Mouse (Mus musculus) bone marrow macrophage, adult 2 months (primary cell): ENCODE results near the gene Cend1.

Source experiments
- CTCF ChIP-seq: IDR thresholded peaks from 2 replicates; pipeline ENCODE4 v1.5.1; 2012; ENCODE audit warnings: low read depth, mild to moderate bottlenecking, low read length, moderate library complexity
- POLR2A ChIP-seq: IDR thresholded peaks from 2 replicates; pipeline ENCODE4 v1.6.1; 2012; ENCODE audit warnings: mild to moderate bottlenecking, low read depth, low read length, borderline replicate concordance

GRCm38 (mm10) chr7:141447110-141447991 is 18.1 kb upstream of the Cend1 start, which contains the start of gene Rplp2:
- TF ChIP-seq CTCF (no peak), POLR2A (peak; percentile 52; the same call in 1 of the 2 replicates)
